Mouse (Mus musculus): ENCODE results near the gene Wdr63. TPM values are rescaled to one million over a fixed set of nuclear protein-coding genes. Genes with fewer than 3 reads are reported as not detected.

Wdr63 gene
- polyA plus RNA-seq, 1 experiment: 1.4 TPM

DNA sequence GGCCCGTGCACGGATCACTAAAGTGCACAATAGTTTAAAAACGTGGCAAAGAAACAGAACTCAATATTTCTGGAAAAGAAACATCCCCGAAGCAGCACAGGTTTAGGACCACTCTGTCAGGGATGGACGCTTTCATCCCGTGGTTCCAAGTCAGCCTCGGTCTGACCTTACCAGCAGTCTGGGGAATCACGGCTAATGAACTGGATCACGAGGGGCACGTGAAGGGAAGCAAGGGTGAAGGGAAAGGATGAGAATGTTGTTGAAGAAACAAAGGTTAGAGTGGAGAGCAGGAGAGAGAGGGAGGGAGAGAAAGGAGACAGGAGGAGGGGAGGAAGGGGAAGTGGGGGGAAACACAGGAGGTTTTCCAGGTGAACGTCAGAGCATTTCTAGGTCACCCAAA lies 61.9 kb downstream of the Wdr63 start:
- no peak for TF ChIP-seq CTCF (IDR thresholded peaks at IDR 0.05; ENCODE audit: borderline replicate concordance, insufficient read depth, low read length)
- TF ChIP-seq POLR2A (IDR thresholded peaks at IDR 0.05; ENCODE audit: low read depth, low read length): no peak

GRCm38 (mm10) chr3:146044977-146045376 lies 63.0 kb downstream of the Wdr63 start:
- H3K4me3 ChIP-seq (ENCODE audit: insufficient read depth, low read length): no peak overlapping the region
- H3K4me1 ChIP-seq (ENCODE audit: control insufficient read depth, insufficient read depth, low read length): no peaks in the 10 kb centered on the region; the same call in none of the 2 replicates
- H3K27ac ChIP-seq (ENCODE audit: insufficient read depth, low read length): peak overlapping the region; percentile 94
- TF ChIP-seq POLR2A (IDR thresholded peaks at IDR 0.05; ENCODE audit: low read depth, low read length) (peak; percentile 43; the same call in 1 of the 2 replicates), CTCF (IDR thresholded peaks at IDR 0.05; ENCODE audit: borderline replicate concordance, insufficient read depth, low read length) (no peak)

More for the DNA sequence above, 61.9 kb downstream of the Wdr63 start:
- Histone ChIP-seq H3K4me3 (ENCODE audit: insufficient read depth, low read length) (no peak overlapping the region), H3K4me1 (ENCODE audit: control insufficient read depth, insufficient read depth, low read length) (no peaks in the 10 kb centered on the region; the same call in none of the 2 replicates), H3K27ac (ENCODE audit: insufficient read depth, low read length) (peak overlapping the region; percentile 79; the same call in 1 of the 2 replicates)

DNA sequence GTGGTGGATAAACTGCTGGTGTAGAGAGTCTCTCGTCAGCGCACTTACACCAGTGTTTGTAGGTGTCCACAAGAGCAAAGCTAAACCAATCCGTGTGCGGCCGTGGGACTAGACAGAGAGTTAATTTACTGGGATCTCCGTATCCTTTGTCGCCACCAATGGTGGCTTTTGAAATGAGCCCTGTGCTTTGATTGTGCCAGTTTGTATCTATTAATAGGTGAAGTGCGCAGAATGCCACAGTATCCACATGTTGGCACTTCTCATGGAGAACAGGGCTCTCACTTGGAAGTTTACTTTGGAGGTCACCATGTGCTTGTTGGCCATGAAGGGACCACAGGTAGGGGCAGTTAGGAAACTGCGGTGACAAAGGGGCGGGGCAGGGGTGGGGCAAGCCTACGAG lies 66.5 kb downstream of the Wdr63 start:
- no peak overlapping the region for H3K4me3 ChIP-seq (ENCODE audit: insufficient read depth, low read length)
- no peak overlapping the region for H3K27ac ChIP-seq (ENCODE audit: insufficient read depth, low read length)
- no peak for TF ChIP-seq CTCF (IDR thresholded peaks at IDR 0.05; ENCODE audit: borderline replicate concordance, insufficient read depth, low read length)
- TF ChIP-seq POLR2A (IDR thresholded peaks at IDR 0.05; ENCODE audit: low read depth, low read length): no peak
- no peaks in the 10 kb centered on the region; the same call in none of the 2 replicates for H3K4me1 ChIP-seq (ENCODE audit: control insufficient read depth, insufficient read depth, low read length)

GRCm38 (mm10) chr3:146039132-146039903 lies 68.6 kb downstream of the Wdr63 start:
- H3K4me3 ChIP-seq (ENCODE audit: insufficient read depth, low read length): no peak overlapping the region
- no peak overlapping the region for H3K27ac ChIP-seq (ENCODE audit: insufficient read depth, low read length)
- TF ChIP-seq POLR2A (IDR thresholded peaks at IDR 0.05; ENCODE audit: low read depth, low read length): no peak
- no peak for TF ChIP-seq CTCF (IDR thresholded peaks at IDR 0.05; ENCODE audit: borderline replicate concordance, insufficient read depth, low read length)
- H3K4me1 ChIP-seq (ENCODE audit: control insufficient read depth, insufficient read depth, low read length): no peaks in the 10 kb centered on the region; the same call in 1 of the 2 replicates

GRCm38 (mm10) chr3:146037906-146038305 lies 70.0 kb downstream of the Wdr63 start:
- H3K27ac ChIP-seq (ENCODE audit: insufficient read depth, low read length): no peak overlapping the region
- TF ChIP-seq CTCF (IDR thresholded peaks at IDR 0.05; ENCODE audit: borderline replicate concordance, insufficient read depth, low read length) (no peak), POLR2A (IDR thresholded peaks at IDR 0.05; ENCODE audit: low read depth, low read length) (no peak)
- H3K4me3 ChIP-seq (ENCODE audit: insufficient read depth, low read length): no peak overlapping the region
- H3K4me1 ChIP-seq (ENCODE audit: control insufficient read depth, insufficient read depth, low read length): no peaks in the 10 kb centered on the region

GRCm38 (mm10) chr3:146032976-146033375 lies 75.0 kb downstream of the Wdr63 start:
- Histone ChIP-seq H3K4me1 (ENCODE audit: control insufficient read depth, insufficient read depth, low read length) (no peaks in the 10 kb centered on the region), H3K27ac (ENCODE audit: insufficient read depth, low read length) (no peak overlapping the region), H3K4me3 (ENCODE audit: insufficient read depth, low read length) (no peak overlapping the region)
- TF ChIP-seq POLR2A (IDR thresholded peaks at IDR 0.05; ENCODE audit: low read depth, low read length): no peak
- TF ChIP-seq CTCF (IDR thresholded peaks at IDR 0.05; ENCODE audit: borderline replicate concordance, insufficient read depth, low read length): no peak

DNA sequence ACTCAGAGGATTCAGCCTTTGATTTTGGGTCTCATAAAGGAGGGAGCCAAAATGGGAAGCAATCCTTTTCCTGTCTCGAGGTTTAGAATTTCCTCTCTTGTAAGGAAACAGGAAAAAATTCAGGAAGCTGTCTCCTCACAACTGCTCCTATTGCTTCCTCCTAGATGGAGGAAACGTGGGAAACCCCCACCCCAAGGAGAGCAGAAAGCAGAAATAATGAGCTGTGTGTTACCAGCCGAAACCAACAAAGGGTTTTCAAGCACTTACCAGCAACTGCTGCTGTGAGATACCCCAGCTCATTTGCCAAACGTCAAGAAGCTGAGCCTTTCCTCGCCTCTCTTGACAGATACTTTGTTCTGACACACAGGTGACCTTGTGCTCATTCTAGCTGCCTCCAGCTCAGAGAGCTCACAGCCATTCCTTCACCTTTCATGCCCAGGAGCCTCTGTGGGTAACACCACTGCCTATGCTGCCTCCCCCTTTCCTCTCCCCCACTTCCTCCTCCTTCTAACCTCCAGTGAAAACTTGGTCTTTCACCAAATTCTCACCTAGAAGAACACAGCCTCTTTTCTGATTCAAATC lies 77.6 kb downstream of the Wdr63 start:
- H3K4me1 ChIP-seq (ENCODE audit: control insufficient read depth, insufficient read depth, low read length): no peaks in the 10 kb centered on the region
- no peak overlapping the region for H3K4me3 ChIP-seq (ENCODE audit: insufficient read depth, low read length)
- no peak overlapping the region for H3K27ac ChIP-seq (ENCODE audit: insufficient read depth, low read length)
- TF ChIP-seq POLR2A (IDR thresholded peaks at IDR 0.05; ENCODE audit: low read depth, low read length): no peak
- no peak for TF ChIP-seq CTCF (IDR thresholded peaks at IDR 0.05; ENCODE audit: borderline replicate concordance, insufficient read depth, low read length)

- Histone ChIP-seq H3K27ac (ENCODE audit: insufficient read depth, low read length) (no peak overlapping the region), H3K4me3 (ENCODE audit: insufficient read depth, low read length) (no peak overlapping the region), H3K4me1 (ENCODE audit: control insufficient read depth, insufficient read depth, low read length) (no peaks in the 10 kb centered on the region)
- no peak for TF ChIP-seq POLR2A (IDR thresholded peaks at IDR 0.05; ENCODE audit: low read depth, low read length)
- TF ChIP-seq CTCF (IDR thresholded peaks at IDR 0.05; ENCODE audit: borderline replicate concordance, insufficient read depth, low read length): no peak
Measured at GRCm38 (mm10) chr3:146029234-146029633, 78.7 kb downstream of the Wdr63 start.

- no peak overlapping the region for H3K27ac ChIP-seq (ENCODE audit: insufficient read depth, low read length)
- no peak overlapping the region for H3K4me3 ChIP-seq (ENCODE audit: insufficient read depth, low read length)
- no peaks in the 10 kb centered on the region for H3K4me1 ChIP-seq (ENCODE audit: control insufficient read depth, insufficient read depth, low read length)
- TF ChIP-seq CTCF (IDR thresholded peaks at IDR 0.05; ENCODE audit: borderline replicate concordance, insufficient read depth, low read length) (no peak), POLR2A (IDR thresholded peaks at IDR 0.05; ENCODE audit: low read depth, low read length) (no peak)
Measured at GRCm38 (mm10) chr3:146028406-146028805, 79.5 kb downstream of the Wdr63 start.

DNA sequence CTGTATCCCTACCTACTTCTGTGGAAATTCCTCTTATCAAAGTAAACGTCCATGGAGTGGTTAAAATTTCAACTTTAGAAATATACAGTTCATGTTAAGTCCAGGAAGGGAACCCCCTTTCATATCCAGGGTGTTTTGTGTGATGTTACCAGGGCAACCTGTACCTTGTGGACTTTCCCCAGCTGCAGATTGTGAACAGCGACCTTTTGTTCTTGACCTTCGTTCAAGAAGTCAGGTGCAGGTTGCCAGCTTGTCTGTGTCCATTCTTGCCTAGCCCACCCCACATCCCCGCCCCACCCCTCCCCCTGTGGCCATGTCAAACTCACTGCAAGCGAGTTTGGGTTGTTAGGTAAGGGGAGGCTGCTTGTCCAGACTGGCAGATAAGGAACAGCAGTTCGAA lies 80.8 kb downstream of the Wdr63 start:
- no peak for TF ChIP-seq POLR2A (IDR thresholded peaks at IDR 0.05; ENCODE audit: low read depth, low read length)
- TF ChIP-seq CTCF (IDR thresholded peaks at IDR 0.05; ENCODE audit: borderline replicate concordance, insufficient read depth, low read length): no peak
- H3K4me1 ChIP-seq (ENCODE audit: control insufficient read depth, insufficient read depth, low read length): no peaks in the 10 kb centered on the region
- H3K4me3 ChIP-seq (ENCODE audit: insufficient read depth, low read length): no peak overlapping the region
- H3K27ac ChIP-seq (ENCODE audit: insufficient read depth, low read length): no peak overlapping the region
